Mouse (Mus musculus) midbrain, embryonic 11.5 days (tissue): ENCODE results near the gene Hk1. TPM values are rescaled to one million over a fixed set of nuclear protein-coding genes. Genes with fewer than 3 reads are reported as not detected.

Experiments
- ATAC-seq: fragments of 200-750 bp; cut with Nextera tagmentation; 2 replicates; pipeline ENCODE4 v1.8.0; 2017; ENCODE audit warnings: moderate TSS enrichment, moderate library complexity; ENCODE audit not compliant: low FRiP score
- DNase-seq: peaks from one replicate; pipeline ENCODE4 v3.0.0; 2015; ENCODE audit warnings: low spot score; ENCODE audit errors: missing footprints
- H3K27ac ChIP-seq: fragments of 300-500 bp; sonication (generic); 2 replicates; pipeline ENCODE4 v1.5.1; 2014; ENCODE audit warnings: low read depth, low read length
- H3K27me3 ChIP-seq: fragments of 300-500 bp; sonication (generic); 2 replicates; pipeline ENCODE4 v1.6.1; 2014; ENCODE audit warnings: mild to moderate bottlenecking, low read length, moderate library complexity, mixed read lengths; ENCODE audit not compliant: control insufficient read depth, insufficient read depth
- H3K36me3 ChIP-seq: fragments of 300-500 bp; sonication (generic); 2 replicates; pipeline ENCODE4 v1.6.1; 2014; ENCODE audit warnings: mild to moderate bottlenecking, low read length, moderate library complexity, mixed read lengths; ENCODE audit not compliant: control insufficient read depth, insufficient read depth
- H3K4me1 ChIP-seq: fragments of 300-500 bp; sonication (generic); 2 replicates; pipeline ENCODE4 v1.6.1; 2014; ENCODE audit warnings: low read length; ENCODE audit not compliant: control insufficient read depth, insufficient read depth
- H3K4me2 ChIP-seq: fragments of 300-500 bp; sonication (generic); 2 replicates; pipeline ENCODE4 v1.6.1; 2014; ENCODE audit warnings: mild to moderate bottlenecking, moderate library complexity
- H3K4me3 ChIP-seq: fragments of 300-500 bp; sonication (generic); 2 replicates; pipeline ENCODE4 v1.5.1; 2014; ENCODE audit warnings: low read depth, low read length
- H3K9ac ChIP-seq: fragments of 300-500 bp; sonication (generic); 2 replicates; pipeline ENCODE4 v1.6.1; 2014; ENCODE audit warnings: low read length
- H3K9me3 ChIP-seq: fragments of 300-500 bp; sonication (generic); 2 replicates; pipeline ENCODE4 v1.6.1; 2016; ENCODE audit warnings: low read length; ENCODE audit not compliant: control insufficient read depth
- WGBS: fragments of 180-500 bp; shearing (Covaris S2); extraction: QIAGEN DNeasy Blood & Tissue Kit; methylation state at CpG from one replicate; pipeline ENCODE4 v1.1.7; 2014; 5-methylcytosine and 5-hydroxymethylcytosine counted together
- polyA plus RNA-seq: library from polyadenylated mRNA; unstranded; fragments of >200 nt; fragmentation: Nextera tagmentation; extraction: Ambion mirVana; gene quantifications from 2 replicates; pipeline ENCODE4 v1.2.1, GENCODE M21; 2014

Hk1 gene
- polyA plus RNA-seq, 1 experiment from 2014 or later: 23.4 TPM

GRCm38 (mm10) chr10:62275235-62275634 lies 104.5 kb downstream of the Hk1 start:
- H3K9ac ChIP-seq: no peak overlapping the region
- no peaks in the 10 kb centered on the region for H3K4me1 ChIP-seq
- 0 out of 2 replicates have a peak, but pooled peaks cover 2% of the 10 kb centered on the region for H3K36me3 ChIP-seq
- DNase-seq (peak; percentile 98), ATAC-seq (no peak)
- no peaks in the 10 kb centered on the region; the same call in 1 of the 2 replicates for H3K9me3 ChIP-seq
- H3K27ac ChIP-seq: no peak overlapping the region
- no peak overlapping the region for H3K4me2 ChIP-seq
- 48% methylated on average over 4 of the region's 4 CpGs for WGBS
- no peak overlapping the region for H3K4me3 ChIP-seq
- no peaks in the 10 kb centered on the region for H3K27me3 ChIP-seq

GRCm38 (mm10) chr10:62269278-62269677 lies 110.4 kb downstream of the Hk1 start:
- H3K4me3 ChIP-seq: no peak overlapping the region
- ATAC-seq (no peak), DNase-seq (no peak)
- no peak overlapping the region for H3K27ac ChIP-seq
- no peak overlapping the region for H3K9ac ChIP-seq
- no peaks in the 10 kb centered on the region for H3K9me3 ChIP-seq
- no peaks in the 10 kb centered on the region for H3K27me3 ChIP-seq
- 86% methylated on average over 16 of the region's 16 CpGs for WGBS
- H3K36me3 ChIP-seq: 0 out of 2 replicates have a peak, but pooled peaks cover 1% of the 10 kb centered on the region
- no peak overlapping the region for H3K4me2 ChIP-seq
- no peaks in the 10 kb centered on the region for H3K4me1 ChIP-seq

DNA sequence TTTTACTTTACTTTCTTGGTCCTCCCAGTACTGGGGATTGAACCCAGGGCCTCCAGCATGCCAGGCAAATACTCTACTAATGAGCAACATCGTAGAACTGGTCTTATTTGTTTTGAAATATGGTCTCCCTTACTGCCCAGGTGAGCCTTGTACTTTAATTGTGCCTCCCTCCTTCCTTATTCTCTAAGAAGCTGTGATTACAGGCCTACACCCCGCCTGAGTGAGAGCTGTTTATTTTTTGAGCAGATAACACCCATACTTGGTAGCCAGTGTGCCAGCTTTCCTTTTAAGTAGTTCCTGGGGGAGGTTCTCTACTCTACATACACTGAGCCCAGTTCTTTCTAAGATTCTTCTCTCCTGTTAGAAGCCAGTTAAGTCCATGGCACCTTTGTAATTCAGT lies 115.4 kb downstream of the Hk1 start:
- ATAC-seq (no peak), DNase-seq (no peak)
- Histone ChIP-seq H3K4me1 (no peaks in the 10 kb centered on the region), H3K9me3 (no peaks in the 10 kb centered on the region), H3K36me3 (no peaks in the 10 kb centered on the region), H3K27ac (no peak overlapping the region), H3K27me3 (no peaks in the 10 kb centered on the region), H3K9ac (no peak overlapping the region), H3K4me2 (no peak overlapping the region), H3K4me3 (no peak overlapping the region)
- WGBS: 73% methylated on average over 2 of the region's 2 CpGs

DNA sequence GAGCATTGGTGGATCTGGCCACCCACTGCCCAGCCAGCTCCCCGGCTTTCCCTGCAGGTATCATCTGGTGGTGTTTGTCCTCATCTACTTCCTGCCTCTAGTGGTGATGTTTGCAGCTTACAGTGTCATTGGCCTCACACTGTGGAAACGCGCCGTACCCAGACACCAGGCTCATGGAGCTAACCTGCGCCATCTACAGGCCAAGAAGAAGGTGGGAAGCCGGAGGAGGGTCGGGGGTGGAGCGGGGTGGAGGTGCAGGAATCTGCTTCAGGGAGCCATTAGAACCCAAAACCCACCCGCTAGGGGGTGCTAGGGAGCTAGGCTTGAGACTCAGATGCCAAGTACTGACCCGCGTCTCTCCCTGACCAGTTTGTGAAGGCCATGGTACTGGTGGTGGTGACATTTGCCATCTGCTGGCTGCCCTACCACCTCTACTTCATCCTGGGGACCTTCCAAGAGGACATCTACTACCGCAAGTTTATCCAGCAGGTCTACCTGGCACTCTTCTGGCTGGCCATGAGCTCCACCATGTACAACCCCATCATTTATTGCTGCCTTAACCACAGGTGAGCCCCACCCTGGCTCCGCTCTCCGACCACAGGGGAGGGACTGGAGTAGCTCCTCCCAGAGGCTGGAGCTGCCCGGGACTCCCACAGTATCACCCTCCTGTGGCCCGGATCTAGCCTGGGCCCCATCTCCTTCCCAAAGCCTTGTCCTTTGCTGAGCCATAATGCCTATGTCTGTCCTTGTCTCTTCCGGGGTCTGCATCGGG lies 118.4 kb downstream of the Hk1 start:
- WGBS: 23% methylated on average over 18 of the region's 18 CpGs
- H3K4me2 ChIP-seq: no peak overlapping the region

GRCm38 (mm10) chr10:62258298-62258697 lies 121.4 kb downstream of the Hk1 start:
- Histone ChIP-seq H3K9ac (no peak overlapping the region), H3K27ac (no peak overlapping the region), H3K4me1 (no peaks in the 10 kb centered on the region), H3K4me3 (no peak overlapping the region), H3K27me3 (no peaks in the 10 kb centered on the region), H3K4me2 (no peak overlapping the region), H3K36me3 (no peaks in the 10 kb centered on the region), H3K9me3 (no peaks in the 10 kb centered on the region)
- DNase-seq: no peak
- no peak for ATAC-seq
- WGBS: 91% methylated on average over 5 of the region's 5 CpGs

More for the DNA sequence above, 118.4 kb downstream of the Hk1 start:
- Histone ChIP-seq H3K4me3 (no peak overlapping the region), H3K27ac (no peak overlapping the region), H3K27me3 (no peaks in the 10 kb centered on the region), H3K4me1 (no peaks in the 10 kb centered on the region), H3K36me3 (no peaks in the 10 kb centered on the region), H3K9ac (no peak overlapping the region), H3K9me3 (no peaks in the 10 kb centered on the region)
- DNase-seq (peak; percentile 98), ATAC-seq (peak; percentile 85)

GRCm38 (mm10) chr10:62252496-62253235 lies 127.0 kb downstream of the Hk1 start:
- WGBS: 89% methylated on average over 27 of the region's 27 CpGs
- ATAC-seq: no peak

GRCm38 (mm10) chr10:62252000-62252488 lies 127.7 kb downstream of the Hk1 start, which contains the start of gene Tacr2:
Gene Tacr2, plus strand, starts transcription at chr10:62252438.
- WGBS: 56% methylated on average over 12 of the region's 12 CpGs
- Histone ChIP-seq H3K4me1 (no peaks in the 10 kb centered on the region), H3K27ac (no peak within 1 kb of the TSS), H3K4me3 (no peak within 1 kb of the TSS), H3K4me2 (no peak within 1 kb of the TSS), H3K9ac (no peak within 1 kb of the TSS), H3K36me3 (no peaks in the 10 kb centered on the region), H3K9me3 (no peaks in the 10 kb centered on the region), H3K27me3 (no peaks in the 10 kb centered on the region)
- DNase-seq (no peak), ATAC-seq (no peak)

More at GRCm38 (mm10) chr10:62252496-62253235, 127.0 kb downstream of the Hk1 start:
- DNase-seq: no peak
- no peaks in the 10 kb centered on the region for H3K36me3 ChIP-seq
- no peaks in the 10 kb centered on the region for H3K27me3 ChIP-seq
- H3K27ac ChIP-seq: no peak overlapping the region
- no peak overlapping the region for H3K9ac ChIP-seq
- no peaks in the 10 kb centered on the region for H3K9me3 ChIP-seq
- H3K4me1 ChIP-seq: no peaks in the 10 kb centered on the region
- no peak overlapping the region for H3K4me3 ChIP-seq
- no peak overlapping the region for H3K4me2 ChIP-seq

DNA sequence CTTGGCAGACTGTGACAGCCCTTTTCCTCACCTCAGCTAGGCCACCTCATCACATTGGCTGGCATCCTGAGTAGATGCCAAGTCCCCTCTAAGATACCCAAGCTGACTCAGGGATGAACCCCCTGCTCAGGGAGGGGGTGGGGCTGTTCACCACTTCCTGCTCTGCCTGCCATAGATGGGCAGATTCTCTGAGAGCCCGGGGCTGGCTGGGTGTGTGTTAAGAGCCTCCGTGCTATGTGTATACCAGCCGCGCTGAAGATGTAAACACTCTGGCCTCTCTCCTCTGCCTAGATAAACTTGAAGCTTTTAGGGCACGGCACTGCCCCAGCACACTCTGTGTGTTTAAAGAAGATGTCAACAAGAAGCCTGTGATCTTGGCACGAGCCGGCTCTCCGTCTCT lies 131.9 kb downstream of the Hk1 start:
- no peak overlapping the region for H3K4me3 ChIP-seq
- WGBS: 69% methylated on average over 8 of the region's 8 CpGs
- ATAC-seq (no peak), DNase-seq (no peak)
- H3K4me1 ChIP-seq: no peaks in the 10 kb centered on the region
- H3K4me2 ChIP-seq: no peak overlapping the region
- H3K36me3 ChIP-seq: no peaks in the 10 kb centered on the region
- H3K9me3 ChIP-seq: no peaks in the 10 kb centered on the region
- H3K27me3 ChIP-seq: no peaks in the 10 kb centered on the region
- no peak overlapping the region for H3K27ac ChIP-seq
- no peak overlapping the region for H3K9ac ChIP-seq

- Histone ChIP-seq H3K9me3 (no peaks in the 10 kb centered on the region), H3K27me3 (no peaks in the 10 kb centered on the region), H3K9ac (no peak overlapping the region), H3K4me2 (no peak overlapping the region), H3K4me1 (no peaks in the 10 kb centered on the region), H3K27ac (no peak overlapping the region), H3K36me3 (no peaks in the 10 kb centered on the region), H3K4me3 (no peak overlapping the region)
- ATAC-seq (no peak), DNase-seq (no peak)
- 79% methylated on average over 3 of the region's 3 CpGs for WGBS
These were observed 132.6 kb downstream of the Hk1 start for GRCm38 (mm10) chr10:62247156-62247555.
